Mouse (Mus musculus) CD8-positive naive resting alpha-beta T cell, adult 57 days (primary cell): ENCODE results near the gene Rif1. TPM values are rescaled to one million over a fixed set of nuclear protein-coding genes. Genes with fewer than 3 reads are reported as not detected.

Experiments used
- total RNA-seq: library from RNA; stranded (reverse); gene quantifications from one replicate; pipeline ENCODE4 v1.2.4, GENCODE M21; 2023

The Rif1 gene
- 59.7 TPM for total RNA-seq

GRCm38 (mm10) chr2:52072491-52073140 is at the start of gene Rif1:
Rif1 (plus strand) TSS chr2:52072832.

GRCm38 (mm10) chr2:52037882-52038281 is 34.8 kb upstream of the Rif1 start, which contains the start of gene Tnfaip6:
Tnfaip6 (plus strand) TSS chr2:52038009.

Other genes with a start within 250 kb of the Rif1 start
- gene Rbm43, start 137.7 kb upstream of the Rif1 start, total RNA-seq: 20.0 TPM
- gene Nmi, start 99.3 kb upstream of the Rif1 start, total RNA-seq: 42.4 TPM
- gene Tnfaip6, start 34.8 kb upstream of the Rif1 start, total RNA-seq: not detected